ENCODE assay signal across 8 mouse cellular contexts in the genomic region with DNA sequence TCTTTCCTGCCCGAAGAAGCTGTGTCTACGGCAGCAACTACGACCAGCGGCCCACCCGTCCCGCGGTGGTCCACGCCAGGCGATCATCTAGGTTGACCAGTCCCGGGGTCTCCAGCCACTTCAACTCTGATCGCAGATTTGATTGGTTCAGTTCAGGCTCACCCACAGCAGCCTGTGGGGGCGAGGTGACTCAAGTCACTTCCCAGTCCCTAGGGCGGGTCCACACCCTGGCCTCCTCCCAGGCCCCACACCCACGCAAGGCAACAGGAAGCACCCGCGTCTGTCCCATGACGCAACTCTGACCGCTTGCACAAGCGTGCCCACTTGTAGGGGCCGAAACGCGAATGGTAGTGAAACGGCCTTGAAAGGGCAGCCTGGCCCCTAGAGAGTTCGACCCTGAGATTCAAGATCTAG. TPM values are rescaled to one million over a fixed set of nuclear protein-coding genes. Genes with fewer than 3 reads are reported as not detected.
DNase-seq lines count a peak whose midpoint lies in the region; ATAC-seq and TF ChIP-seq lines count a peak whose summit lies in the region.

No protein-coding gene starts in this region.

- TF ChIP-seq CTCF in layer of hippocampus, adult 2 months (conservative IDR thresholded peaks at IDR 0.05), result no peak
- TF ChIP-seq CTCF in gastrocnemius, adult 2 months (IDR thresholded peaks at IDR 0.05), result no peak

- intact Hi-C loops in gastrocnemius, adult 2 months (cut with DNase I), result loop anchor here (10.0 kb wide), 1 partner anchor 313 kb away; a partner anchor contains a TSS

- no peaks in the 10 kb centered on the region for H3K9me3 ChIP-seq in hindbrain, embryonic 15.5 days
- H3K9me3 ChIP-seq in limb, embryonic 13.5 days, result no peaks in the 10 kb centered on the region
- H3K9me3 ChIP-seq in midbrain, embryonic 13.5 days, result no peaks in the 10 kb centered on the region

- no peaks in the 10 kb centered on the region for H3K27me3 ChIP-seq in hindbrain, embryonic 15.5 days
- no peaks in the 10 kb centered on the region for H3K27me3 ChIP-seq in limb, embryonic 13.5 days
- H3K27me3 ChIP-seq in midbrain, embryonic 13.5 days, result peaks cover 11% of the 10 kb centered on the region; the same call in 1 of the 2 replicates

- H3K27ac ChIP-seq in layer of hippocampus, adult 2 months, result peak overlapping the region; percentile 89
- H3K27ac ChIP-seq in gastrocnemius, adult 2 months, result peak overlapping the region; percentile 98
- H3K27ac ChIP-seq in hindbrain, embryonic 15.5 days (replicated peaks), result peak overlapping the region; percentile 89
- peak overlapping the region; percentile 93 for H3K27ac ChIP-seq in limb, embryonic 13.5 days
- 0 out of 2 replicates have a peak overlapping the region, but pooled peaks have one; percentile 79 for H3K27ac ChIP-seq in midbrain, embryonic 13.5 days

- H3K9ac ChIP-seq in hindbrain, embryonic 15.5 days, result peak overlapping the region; percentile 58
- H3K9ac ChIP-seq in limb, embryonic 13.5 days, result peak overlapping the region; percentile 96
- H3K9ac ChIP-seq in midbrain, embryonic 13.5 days (replicated peaks), result peak overlapping the region; percentile 82

- DNase-seq in layer of hippocampus, adult 2 months (ENCODE audit: low spot score in 2 of 2), result no peak
- DNase-seq in layer of hippocampus, adult 9-10 months (ENCODE audit: low spot score), result no peak
- peak; percentile 72 for DNase-seq in cerebellum, postnatal 10 days
- DNase-seq in gastrocnemius, adult 2 months, result peak; percentile 95
- DNase-seq in spleen, postnatal 14 days (ENCODE audit: low spot score in 2 of 2), result peak; percentile 72 to 76

- H3K4me2 ChIP-seq in hindbrain, embryonic 15.5 days, result peak overlapping the region; percentile 56
- H3K4me2 ChIP-seq in limb, embryonic 13.5 days (replicated peaks), result peak overlapping the region; percentile 94
- H3K4me2 ChIP-seq in midbrain, embryonic 13.5 days (replicated peaks), result peak overlapping the region; percentile 88

- H3K4me1 ChIP-seq in hindbrain, embryonic 15.5 days (replicated peaks), result peaks cover 59% of the 10 kb centered on the region
- H3K4me1 ChIP-seq in limb, embryonic 13.5 days, result peaks cover 61% of the 10 kb centered on the region
- peaks cover 56% of the 10 kb centered on the region for H3K4me1 ChIP-seq in midbrain, embryonic 13.5 days (replicated peaks)

- ATAC-seq in hindbrain, embryonic 15.5 days (ENCODE audit: low FRiP score, low read depth), result no peak
- ATAC-seq in limb, embryonic 13.5 days (ENCODE audit: low FRiP score, low read depth), result no peak
- ATAC-seq in midbrain, embryonic 13.5 days, result no peak

- H3K4me3 ChIP-seq in layer of hippocampus, adult 2 months, result peak overlapping the region; percentile 85
- H3K4me3 ChIP-seq in gastrocnemius, adult 2 months, result peak overlapping the region; percentile 85
- peak overlapping the region; percentile 59 for H3K4me3 ChIP-seq in hindbrain, embryonic 15.5 days
- H3K4me3 ChIP-seq in limb, embryonic 13.5 days, result peak overlapping the region; percentile 90
- H3K4me3 ChIP-seq in midbrain, embryonic 13.5 days (replicated peaks), result peak overlapping the region; percentile 73

- no peaks in the 10 kb centered on the region for H3K36me3 ChIP-seq in hindbrain, embryonic 15.5 days
- H3K36me3 ChIP-seq in limb, embryonic 13.5 days, result no peaks in the 10 kb centered on the region
- no peaks in the 10 kb centered on the region for H3K36me3 ChIP-seq in midbrain, embryonic 13.5 days

- WGBS in hindbrain, embryonic 15.5 days, result 1% methylated on average over 24 of the region's 24 CpGs
- under 1% methylated on average over 24 of the region's 24 CpGs for WGBS in limb, embryonic 13.5 days
- under 1% methylated on average over 24 of the region's 24 CpGs for WGBS in midbrain, embryonic 13.5 days

RNA-seq across cellular contexts. Expression of a gene that starts 1.2 kb away (rescaled TPM):
- 1 to 10 TPM; 5.1 to 7.2 TPM for total RNA-seq in layer of hippocampus, adult 2 months (2021)
- total RNA-seq in gastrocnemius, adult 2 months (2021), result 1 to 10 TPM; 5.9 to 6.5 TPM
- polyA plus RNA-seq in hindbrain, embryonic 15.5 days (2015; fragmentation: Nextera tagmentation; extraction: Ambion mirVana), result 18.8 and 24.5 TPM in 2 replicates
- 71.9 and 73.0 TPM in 2 replicates for polyA plus RNA-seq in limb, embryonic 13.5 days (2015; fragmentation: Nextera tagmentation; extraction: Ambion mirVana)
- polyA plus RNA-seq in midbrain, embryonic 13.5 days (2015; fragmentation: Nextera tagmentation; extraction: Ambion mirVana), result 20.0 and 26.3 TPM in 2 replicates

RNA-seq across cellular contexts. Expression of a gene that starts 24.6 kb away (rescaled TPM):
- total RNA-seq in layer of hippocampus, adult 2 months (2021), result 100 to 1,000 TPM; 109 to 113 TPM
- total RNA-seq in gastrocnemius, adult 2 months (2021), result 10 to 100 TPM; 45.6 to 57.5 TPM
- 62.5 and 65.9 TPM in 2 replicates for polyA plus RNA-seq in hindbrain, embryonic 15.5 days (2015; fragmentation: Nextera tagmentation; extraction: Ambion mirVana)
- 70.8 and 72.7 TPM in 2 replicates for polyA plus RNA-seq in limb, embryonic 13.5 days (2015; fragmentation: Nextera tagmentation; extraction: Ambion mirVana)
- polyA plus RNA-seq in midbrain, embryonic 13.5 days (2015; fragmentation: Nextera tagmentation; extraction: Ambion mirVana), result 50.1 and 55.7 TPM in 2 replicates

RNA-seq across cellular contexts. Expression of a gene that starts 26.2 kb away (rescaled TPM):
- 10 to 100 TPM; 91.8 to 93.9 TPM for total RNA-seq in layer of hippocampus, adult 2 months (2021)
- 10 to 100 TPM; 18.7 to 24.3 TPM for total RNA-seq in gastrocnemius, adult 2 months (2021)
- 13.6 and 16.1 TPM in 2 replicates for polyA plus RNA-seq in hindbrain, embryonic 15.5 days (2015; fragmentation: Nextera tagmentation; extraction: Ambion mirVana)
- polyA plus RNA-seq in limb, embryonic 13.5 days (2015; fragmentation: Nextera tagmentation; extraction: Ambion mirVana), result 15.0 and 15.2 TPM in 2 replicates
- 16.8 and 17.3 TPM in 2 replicates for polyA plus RNA-seq in midbrain, embryonic 13.5 days (2015; fragmentation: Nextera tagmentation; extraction: Ambion mirVana)

RNA-seq across cellular contexts. Expression of a gene that starts 39.8 kb away (rescaled TPM):
- total RNA-seq in layer of hippocampus, adult 2 months (2021), result 1 to 10 TPM; 2.3 to 2.6 TPM
- total RNA-seq in gastrocnemius, adult 2 months (2021), result 1 to 10 TPM; 1.1 to 1.3 TPM
- polyA plus RNA-seq in hindbrain, embryonic 15.5 days (2015; fragmentation: Nextera tagmentation; extraction: Ambion mirVana), result 3.1 and 3.6 TPM in 2 replicates
- 4.1 and 4.9 TPM in 2 replicates for polyA plus RNA-seq in limb, embryonic 13.5 days (2015; fragmentation: Nextera tagmentation; extraction: Ambion mirVana)
- polyA plus RNA-seq in midbrain, embryonic 13.5 days (2015; fragmentation: Nextera tagmentation; extraction: Ambion mirVana), result 2.1 and 2.4 TPM in 2 replicates

Comparison
In these comparisons a context has a peak if more than half of its experiments do, and no peak if none do; other contexts are left out.
1. DNase-seq: peak in cerebellum, postnatal 10 days (2 of 2), gastrocnemius, adult 2 months (single experiment) and spleen, postnatal 14 days (2 of 2); none in layer of hippocampus, adult 2 months (0 of 2) and layer of hippocampus, adult 9-10 months (single experiment).
2. Peak in every context shown above with its lines, with median percentiles within 50 percentile points of each other: H3K27ac ChIP-seq, H3K4me3 ChIP-seq, H3K4me2 ChIP-seq and H3K9ac ChIP-seq.